Mouse (Mus musculus): ENCODE measurements around the gene G0s2.

GRCm38 (mm10) chr1:193298141-193298765 lies 25.2 kb upstream of the G0s2 start:
- no peak for TF ChIP-seq GATA1 (IDR thresholded peaks at IDR 0.05; ENCODE audit: borderline replicate concordance, low read length)
- TF ChIP-seq FLI1 (IDR thresholded peaks at IDR 0.05; ENCODE audit: low read length), result no peak

Measured in megakaryocyte, embryonic 14.5 days (primary cell).